Mouse (Mus musculus) cortical plate, adult 2 months (tissue): ENCODE results near the gene Itgb2.

Source experiments
- CTCF ChIP-seq: fragments of 200-500 bp; IDR thresholded peaks from 2 replicates; pipeline ENCODE4 v1.5.1; 2011; ENCODE audit warnings: mild to moderate bottlenecking, control low read depth, low read length; ENCODE audit not compliant: insufficient read depth; ENCODE audit errors: extremely low read depth
- POLR2A ChIP-seq: fragments of 200-500 bp; IDR thresholded peaks from 2 replicates; pipeline ENCODE4 v1.6.1; 2011; ENCODE audit warnings: mild to moderate bottlenecking, low read length, control low read depth; ENCODE audit not compliant: insufficient read depth; ENCODE audit errors: extremely low read depth

DNA sequence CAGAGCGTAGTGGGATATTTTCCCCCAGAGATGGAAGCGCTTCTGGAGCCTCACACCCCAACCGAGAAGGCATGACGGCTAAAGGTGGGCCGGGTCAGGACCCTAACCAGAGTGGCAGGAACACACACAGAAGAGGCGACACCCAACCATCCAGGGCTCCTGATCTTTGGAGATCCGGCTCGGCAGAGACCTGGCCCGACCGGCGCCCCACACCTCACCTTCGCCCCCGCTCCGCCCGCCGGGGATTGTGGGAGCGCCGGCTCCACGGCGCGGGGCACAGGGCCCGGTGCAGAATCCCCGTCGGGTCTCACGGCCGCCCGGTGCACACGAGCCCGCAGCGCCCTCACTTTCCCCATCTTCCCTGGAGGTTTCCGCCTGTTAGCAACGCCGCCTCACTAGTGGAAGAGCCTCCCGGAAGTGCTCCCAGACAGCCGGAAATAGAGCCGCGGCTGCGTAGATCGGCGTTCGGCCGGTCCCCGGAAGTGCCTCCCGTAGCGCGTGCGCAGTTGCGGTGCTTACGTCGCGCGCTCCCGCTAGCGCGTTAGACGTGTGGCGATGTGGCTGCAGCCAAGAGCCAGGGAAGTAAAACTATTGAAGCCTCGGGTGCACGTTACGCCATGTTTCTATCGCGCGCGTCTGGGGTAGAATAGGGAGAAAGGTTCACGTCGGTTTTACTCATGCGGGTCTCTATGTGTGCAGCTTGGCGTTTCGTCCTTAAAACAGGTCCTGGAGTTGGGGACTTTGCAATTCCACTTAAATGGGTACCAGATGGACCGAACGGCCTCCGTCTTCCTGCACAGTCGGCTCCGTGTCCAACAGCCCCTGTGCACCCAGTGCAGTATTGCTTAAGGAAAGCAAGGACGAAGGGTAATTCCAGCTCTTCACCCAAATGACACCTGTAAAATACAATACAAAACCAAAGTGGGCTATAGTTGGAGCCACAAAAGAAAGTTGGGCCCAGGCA is 14.4 kb upstream of the Itgb2 start, which contains the start of gene Fam207a:
- TF ChIP-seq CTCF: no peak
- peak; percentile 97 for TF ChIP-seq POLR2A
